Mouse (Mus musculus): ENCODE measurements at regions not wholly inside any gene's neighbourhood (a gene's known extent, or its start where the extent isn't known, plus 50 kb on each side); places are given as distances from the start of the nearest gene placed in this dataset.

GRCm38 (mm10) chr19:37492572-37492971 lies 57.6 kb upstream of the Exoc6 start:
- DNase-seq (ENCODE audit: low spot score) = no peak

DNA sequence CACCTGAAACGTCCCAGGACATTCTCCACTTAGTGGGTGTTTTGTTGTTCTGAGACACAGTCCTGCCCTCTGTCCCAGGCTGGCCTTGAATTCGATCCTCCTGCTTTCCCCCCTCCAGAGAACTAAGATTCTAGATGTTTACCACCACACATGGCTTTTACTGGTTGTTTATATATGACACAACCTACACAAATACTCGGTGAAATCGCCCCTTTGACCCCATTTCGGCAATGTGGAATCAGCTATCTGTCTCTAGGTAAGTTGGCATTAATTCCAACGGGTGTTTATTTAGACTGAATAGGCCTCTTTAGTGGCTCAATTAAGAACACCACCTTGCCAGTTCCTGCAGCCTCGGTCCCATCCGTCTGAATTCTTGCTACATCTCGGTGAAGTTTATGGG lies 56.8 kb upstream of the Exoc6 start:
- DNase-seq (ENCODE audit: low spot score) = no peak

DNA sequence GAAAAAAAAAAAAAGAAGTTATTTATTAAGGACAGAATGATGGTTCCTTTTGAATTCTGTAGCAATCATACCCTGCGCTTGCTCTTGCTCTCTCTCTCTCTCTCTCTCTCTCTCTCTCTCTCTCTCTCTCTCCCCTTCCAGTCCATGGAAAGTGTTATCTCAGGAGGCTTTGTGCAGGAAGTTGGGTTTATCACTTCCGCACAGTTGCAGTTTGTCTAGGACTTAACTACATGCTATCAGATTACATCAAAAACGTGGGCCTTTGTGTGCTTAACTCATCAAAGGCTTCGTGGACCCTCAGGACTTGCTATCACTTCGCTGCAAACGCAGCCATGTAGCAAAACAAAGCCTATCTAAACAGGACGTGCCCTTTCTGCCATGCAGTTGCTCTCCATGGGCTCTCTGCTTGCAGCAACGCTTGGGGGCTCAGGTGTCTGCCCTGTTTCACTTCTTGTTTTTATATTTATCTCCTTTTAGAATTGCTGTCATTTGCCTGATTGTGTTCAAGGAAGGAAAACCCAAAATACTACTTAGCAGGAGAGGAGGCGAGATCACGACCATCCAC lies 56.2 kb upstream of the Exoc6 start:
- DNase-seq (ENCODE audit: low spot score) = peak; percentile 40

DNA sequence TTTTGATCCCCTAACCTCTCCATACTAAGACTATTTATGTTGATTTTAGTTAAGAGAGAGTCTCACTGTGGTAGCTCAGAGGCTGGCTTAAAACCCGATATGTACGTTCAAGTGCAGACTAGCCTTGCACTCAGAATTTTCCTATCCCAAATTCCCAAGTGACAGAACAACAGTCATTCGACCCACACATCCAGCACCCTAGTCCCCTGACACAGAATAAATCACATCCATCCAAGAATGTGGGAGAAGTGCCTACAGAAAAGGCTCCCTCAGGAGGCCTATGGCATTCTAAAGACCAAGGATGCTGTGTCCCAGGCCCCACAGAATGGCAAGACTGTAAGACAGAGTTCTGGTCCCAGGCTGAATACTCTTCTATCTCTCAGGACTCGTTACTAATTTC lies 55.4 kb upstream of the Exoc6 start:
- DNase-seq (ENCODE audit: low spot score) = no peak

GRCm38 (mm10) chr19:37495319-37496270 lies 54.6 kb upstream of the Exoc6 start:
- peak; percentile 14 for DNase-seq (ENCODE audit: low spot score)

- no peak for DNase-seq (ENCODE audit: low spot score)
These were observed 53.5 kb upstream of the Exoc6 start for GRCm38 (mm10) chr19:37496759-37497158.

GRCm38 (mm10) chr19:37497161-37497560 lies 53.1 kb upstream of the Exoc6 start:
- no peak for DNase-seq (ENCODE audit: low spot score)

- DNase-seq (ENCODE audit: low spot score) = no peak
These were observed 51.8 kb upstream of the Exoc6 start for GRCm38 (mm10) chr19:37498438-37498837.

Data from thymus, postnatal 0 days (tissue).